Mouse (Mus musculus): Measurements from ENCODE around the gene Mrps18c. TPM values are rescaled to one million over a fixed set of nuclear protein-coding genes. Genes with fewer than 3 reads are reported as not detected.
A peak's percentile ranks its signal among the peaks of the same experiment; 100 is the strongest.

The Mrps18c gene
- polyA plus RNA-seq, 1 experiment: 142 TPM

DNA sequence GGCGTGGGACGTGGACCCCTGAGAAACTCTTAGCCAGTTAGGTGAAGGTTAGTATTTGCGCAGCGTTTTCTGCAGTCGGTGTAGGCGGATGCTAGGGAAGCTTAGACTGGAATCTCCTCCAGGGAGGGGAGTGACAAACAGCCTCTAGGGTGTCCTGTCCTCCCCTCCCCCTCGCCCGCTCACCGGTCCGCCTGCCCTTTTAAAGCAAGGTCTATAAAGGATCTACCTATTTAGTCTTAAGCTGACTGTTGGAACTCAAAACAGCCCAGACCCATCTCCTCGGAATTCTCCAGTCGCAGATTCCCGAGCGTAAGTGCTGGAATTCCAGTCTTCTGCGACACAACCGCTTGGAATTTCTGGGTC is 47.0 kb downstream of the Mrps18c start, which contains the start of gene Gpat3:
Gene Gpat3 (plus strand): TSS at position 229 of the 363 bp plus-strand sequence.
- Histone ChIP-seq H3K27ac (ENCODE audit: insufficient read depth, low read depth, low read length) (no peak within 1 kb of the TSS), H3K4me3 (ENCODE audit: insufficient read depth, low read length) (peak within 1 kb of the TSS; percentile 66), H3K4me1 (ENCODE audit: control insufficient read depth, insufficient read depth, low read length) (peaks cover 2% of the 10 kb centered on the region; the same call in 1 of the 2 replicates)
- TF ChIP-seq POLR2A (IDR thresholded peaks at IDR 0.05; ENCODE audit: borderline replicate concordance, low read depth, low read length): no peak
- 0 out of 2 replicates have a peak, but pooled peaks have one; percentile 14 for TF ChIP-seq CTCF (IDR thresholded peaks at IDR 0.05; ENCODE audit: low read depth, low read length)

DNA sequence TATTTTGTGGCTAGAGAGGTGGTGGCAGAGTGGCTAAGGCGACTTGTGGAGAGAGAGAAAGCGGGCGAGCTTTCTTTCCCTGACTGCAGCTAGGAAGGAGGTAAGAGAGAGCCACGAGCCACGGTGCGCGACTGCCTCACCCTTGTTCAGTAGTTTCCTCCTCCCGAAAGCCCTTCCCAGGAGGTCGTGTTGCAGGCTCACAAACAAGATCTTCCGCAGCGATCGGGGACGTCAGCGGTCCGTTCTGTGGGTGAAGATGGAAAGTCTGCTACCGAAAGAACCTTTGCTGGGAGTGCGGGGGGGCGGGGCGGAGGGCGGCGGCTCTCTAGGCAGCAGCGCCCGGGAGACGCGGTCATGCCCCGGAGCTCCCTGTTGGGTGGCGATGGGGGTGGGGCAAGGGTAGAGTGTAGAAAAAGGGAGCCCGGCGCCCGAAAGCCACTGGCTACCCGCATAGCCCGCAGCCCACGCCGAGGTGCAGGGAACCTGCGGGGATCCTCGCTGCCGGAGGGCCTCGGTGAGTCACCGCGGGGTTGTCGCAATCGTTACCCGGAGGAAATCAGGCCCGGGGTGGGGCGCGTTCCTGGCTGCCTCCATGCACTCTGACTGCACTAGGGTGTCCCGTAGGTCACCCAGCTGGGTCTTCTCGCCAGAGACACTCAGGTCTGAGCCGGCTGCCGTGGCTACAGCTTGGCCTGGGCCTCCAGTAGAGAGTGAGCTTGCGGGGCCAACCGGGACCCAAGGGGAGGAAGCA is 47.6 kb downstream of the Mrps18c start:
- peaks cover 2% of the 10 kb centered on the region; the same call in 1 of the 2 replicates for H3K4me1 ChIP-seq (ENCODE audit: control insufficient read depth, insufficient read depth, low read length)
- no peak for TF ChIP-seq POLR2A (IDR thresholded peaks at IDR 0.05; ENCODE audit: borderline replicate concordance, low read depth, low read length)
- TF ChIP-seq CTCF (IDR thresholded peaks at IDR 0.05; ENCODE audit: low read depth, low read length): no peak
- H3K4me3 ChIP-seq (ENCODE audit: insufficient read depth, low read length): peak overlapping the region; percentile 66
- H3K27ac ChIP-seq (ENCODE audit: insufficient read depth, low read depth, low read length): no peak overlapping the region

DNA sequence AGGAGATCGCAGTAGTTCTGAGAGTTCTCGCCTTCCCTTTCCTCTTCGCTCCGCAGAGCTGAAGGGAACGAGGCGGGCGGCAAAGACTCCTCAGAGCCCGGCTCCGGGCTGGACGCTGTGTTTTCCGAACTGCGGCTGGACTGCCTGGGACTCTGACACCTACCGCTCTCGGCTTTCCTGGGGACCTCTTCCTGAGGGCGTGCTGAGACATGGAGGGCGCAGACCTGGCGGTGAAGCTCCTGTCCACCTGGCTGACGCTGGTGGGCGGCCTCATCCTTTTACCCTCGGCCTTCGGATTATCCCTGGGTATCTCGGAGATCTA is 48.1 kb downstream of the Mrps18c start:
- Histone ChIP-seq H3K27ac (ENCODE audit: insufficient read depth, low read depth, low read length) (no peak overlapping the region), H3K4me3 (ENCODE audit: insufficient read depth, low read length) (peak overlapping the region; percentile 66), H3K4me1 (ENCODE audit: control insufficient read depth, insufficient read depth, low read length) (peaks cover 2% of the 10 kb centered on the region; the same call in 1 of the 2 replicates)
- TF ChIP-seq CTCF (IDR thresholded peaks at IDR 0.05; ENCODE audit: low read depth, low read length) (no peak), POLR2A (IDR thresholded peaks at IDR 0.05; ENCODE audit: borderline replicate concordance, low read depth, low read length) (no peak)

DNA sequence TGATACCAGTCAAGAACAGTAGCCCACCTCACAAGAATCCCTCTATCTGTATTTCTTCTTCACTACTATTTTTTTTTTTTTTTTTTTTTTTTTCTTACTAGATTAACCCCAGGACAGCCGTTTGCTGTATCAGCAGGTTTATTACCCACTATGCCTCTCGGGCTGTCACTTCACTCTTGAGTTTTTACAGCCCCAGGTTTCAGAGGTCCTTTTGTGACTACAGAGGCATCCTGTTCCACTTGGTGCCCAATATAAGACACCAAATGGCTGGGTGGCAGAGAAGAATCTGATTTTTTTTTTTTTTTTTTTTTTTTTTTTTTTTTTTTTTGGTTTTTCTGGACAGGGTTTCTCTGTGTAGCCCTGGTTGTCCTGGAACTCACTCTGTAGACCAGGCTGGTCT is 48.7 kb downstream of the Mrps18c start:
- H3K4me3 ChIP-seq (ENCODE audit: insufficient read depth, low read length): no peak overlapping the region
- peaks cover 2% of the 10 kb centered on the region; the same call in 1 of the 2 replicates for H3K4me1 ChIP-seq (ENCODE audit: control insufficient read depth, insufficient read depth, low read length)
- no peak overlapping the region for H3K27ac ChIP-seq (ENCODE audit: insufficient read depth, low read depth, low read length)
- TF ChIP-seq CTCF (IDR thresholded peaks at IDR 0.05; ENCODE audit: low read depth, low read length) (no peak), POLR2A (IDR thresholded peaks at IDR 0.05; ENCODE audit: borderline replicate concordance, low read depth, low read length) (no peak)

DNA sequence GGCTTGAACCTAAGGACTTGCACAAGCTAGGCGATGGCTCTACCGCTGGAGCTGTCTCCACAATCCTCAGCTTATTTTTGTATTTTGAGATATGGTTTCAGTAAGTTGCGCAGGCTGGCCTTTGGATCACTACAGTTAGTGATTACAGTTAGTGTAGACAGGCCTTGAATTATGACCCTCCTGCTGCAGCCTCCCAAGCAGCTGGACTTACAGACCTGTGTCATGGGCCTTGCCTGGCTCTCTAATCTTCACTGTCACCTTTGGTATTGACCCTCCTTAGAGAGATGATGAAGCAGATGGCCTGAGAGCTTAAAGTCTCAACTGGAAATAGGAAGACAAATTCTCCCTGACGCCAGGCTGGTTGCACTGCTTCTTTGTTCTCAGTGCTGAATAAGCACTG is 55.5 kb downstream of the Mrps18c start:
- TF ChIP-seq POLR2A (IDR thresholded peaks at IDR 0.05; ENCODE audit: borderline replicate concordance, low read depth, low read length): no peak
- H3K27ac ChIP-seq (ENCODE audit: insufficient read depth, low read depth, low read length): no peak overlapping the region
- H3K4me1 ChIP-seq (ENCODE audit: control insufficient read depth, insufficient read depth, low read length): peaks cover 10% of the 10 kb centered on the region
- H3K4me3 ChIP-seq (ENCODE audit: insufficient read depth, low read length): no peak overlapping the region

Other genes starting within 250 kb of the Mrps18c start
- gene Plac8, start 226.4 kb upstream of the Mrps18c start, polyA plus RNA-seq (2012; ENCODE audit: insufficient read depth, insufficient read length, missing spikeins): 3.0 and 3.5 TPM in 2 replicates
- gene Coq2, start 123.5 kb upstream of the Mrps18c start, polyA plus RNA-seq (2012; ENCODE audit: insufficient read depth, insufficient read length, missing spikeins): 18.5 and 19.9 TPM in 2 replicates
- 58.9 and 64.2 TPM in 2 replicates for gene Hpse, start 78.9 kb upstream of the Mrps18c start, polyA plus RNA-seq (2012; ENCODE audit: insufficient read depth, insufficient read length, missing spikeins)
- gene Helq, start within 50 bp of the Mrps18c start, polyA plus RNA-seq (2012; ENCODE audit: insufficient read depth, insufficient read length, missing spikeins): 2.5 and 8.2 TPM in 2 replicates
- gene Abraxas1, start 22.3 kb downstream of the Mrps18c start, polyA plus RNA-seq (2012; ENCODE audit: insufficient read depth, insufficient read length, missing spikeins): 9.9 and 14.9 TPM in 2 replicates
- gene Gpat3, start 47.1 kb downstream of the Mrps18c start, polyA plus RNA-seq (2012; ENCODE audit: insufficient read depth, insufficient read length, missing spikeins): 0.37 and 0.67 TPM in 2 replicates

All from bone marrow macrophage, adult 2 months (primary cell).